Mouse (Mus musculus): Measurements from ENCODE around the gene Met.

Gene Met

GRCm38 (mm10) chr6:17463434-17464280 lies at the start of gene Met:
Gene Met, plus strand, starts transcription at chr6:17463800.
- peak; percentile 63 for DNase-seq

GRCm38 (mm10) chr6:17418226-17418625 lies 45.4 kb upstream of the Met start:
- no peak for DNase-seq

- no peak for DNase-seq
Observed at GRCm38 (mm10) chr6:17422432-17422831, 41.2 kb upstream of the Met start.

GRCm38 (mm10) chr6:17429041-17429440 lies 34.6 kb upstream of the Met start:
- no peak for DNase-seq

GRCm38 (mm10) chr6:17429611-17430010 lies 34.0 kb upstream of the Met start:
- DNase-seq: no peak

- no peak for DNase-seq
Observed at GRCm38 (mm10) chr6:17443311-17443710, 20.3 kb upstream of the Met start.

GRCm38 (mm10) chr6:17451305-17451704 lies 12.3 kb upstream of the Met start:
- DNase-seq: no peak

- DNase-seq: no peak
Observed at GRCm38 (mm10) chr6:17455116-17455515, 8.5 kb upstream of the Met start.

- DNase-seq: no peak
Observed at GRCm38 (mm10) chr6:17459561-17459960, 4.0 kb upstream of the Met start.

- no peak for DNase-seq
Observed at GRCm38 (mm10) chr6:17461435-17461834, 2.2 kb upstream of the Met start.

- peak; percentile 13 for DNase-seq
Observed at GRCm38 (mm10) chr6:17464281-17465025, 853 bp downstream of the Met start.

- no peak for DNase-seq
Observed at GRCm38 (mm10) chr6:17466526-17466925, 2.9 kb downstream of the Met start.

GRCm38 (mm10) chr6:17468993-17469392 lies 5.4 kb downstream of the Met start:
- no peak for DNase-seq

GRCm38 (mm10) chr6:17473128-17473527 lies 9.5 kb downstream of the Met start:
- no peak for DNase-seq

GRCm38 (mm10) chr6:17477823-17478222 lies 14.2 kb downstream of the Met start:
- DNase-seq: no peak

- DNase-seq: no peak
Observed at GRCm38 (mm10) chr6:17478252-17478651, 14.7 kb downstream of the Met start.

- DNase-seq: no peak
Observed at GRCm38 (mm10) chr6:17478838-17479570, 15.4 kb downstream of the Met start.

- peak; percentile 23 for DNase-seq
Observed at GRCm38 (mm10) chr6:17481068-17481467, 17.5 kb downstream of the Met start.

GRCm38 (mm10) chr6:17485244-17485643 lies 21.6 kb downstream of the Met start:
- DNase-seq: no peak

GRCm38 (mm10) chr6:17485782-17486181 lies 22.2 kb downstream of the Met start:
- DNase-seq: no peak

- no peak for DNase-seq
Observed at GRCm38 (mm10) chr6:17488291-17488817, 24.8 kb downstream of the Met start.

- DNase-seq: no peak
Observed at GRCm38 (mm10) chr6:17490786-17491185, 27.2 kb downstream of the Met start.

- no peak for DNase-seq
Observed at GRCm38 (mm10) chr6:17491502-17491901, 27.9 kb downstream of the Met start.

Measured in lung, postnatal 14 days (tissue).